Mouse (Mus musculus) kidney, adult 18-20 months (tissue): Measurements from ENCODE around the gene Armc8.
"Not testable (repeated sequence)": the region's sequence is repeated elsewhere in the genome, so short reads cannot be mapped to it uniquely, and the experiment has no call there.

Source experiments
- DNase-seq: peaks from one replicate; pipeline ENCODE4 v3.0.0; 2021

The Armc8 gene

GRCm38 (mm10) chr9:99568347-99569070 is at the start of gene Armc8:
TSS of gene Armc8 (minus strand) at chr9:99568899.
- DNase-seq, result peak; percentile 95

DNA sequence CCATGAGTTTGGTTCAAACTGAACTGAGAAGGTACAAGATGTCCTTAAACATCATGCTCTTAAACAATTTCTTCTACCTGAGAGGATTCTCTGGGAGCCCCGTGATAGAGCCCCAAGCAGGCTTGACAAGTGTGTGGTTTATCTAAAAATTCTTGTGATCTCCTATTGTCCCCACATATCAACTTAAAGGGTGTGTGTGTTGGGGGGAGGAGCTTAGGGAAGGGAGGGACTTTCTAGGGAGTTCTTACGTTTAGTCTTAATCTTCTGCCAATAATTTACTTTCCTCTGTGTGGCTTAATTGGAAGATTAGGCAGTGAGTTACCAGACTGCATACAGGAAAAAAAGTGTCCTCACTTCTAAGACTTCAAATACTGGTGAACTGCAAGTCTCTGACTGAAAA is 43.5 kb upstream of the Armc8 start, which contains the start of gene A4gnt:
TSS of gene A4gnt (plus strand) at position 301 of the 400 bp plus-strand sequence.
- no peak for DNase-seq

DNA sequence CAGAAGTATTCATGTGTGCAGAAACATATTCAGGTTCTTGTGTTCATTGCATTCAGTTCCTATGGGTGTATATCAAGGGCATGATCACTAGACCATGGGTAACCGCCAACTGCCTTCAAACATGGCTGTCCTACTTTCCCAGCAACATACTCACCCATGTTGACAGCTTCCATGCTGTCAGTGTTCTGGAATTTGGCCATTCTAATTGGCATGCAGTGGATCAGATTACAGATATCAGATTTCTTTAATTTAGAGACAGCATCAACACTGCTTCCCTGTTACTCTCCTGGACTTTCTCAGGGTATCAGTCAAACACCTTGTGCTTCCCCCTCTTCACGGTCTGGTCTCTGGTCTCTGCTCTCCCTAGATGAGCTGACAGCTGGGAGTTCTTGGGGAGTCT is 34.9 kb upstream of the Armc8 start:
- DNase-seq, result no peak

- DNase-seq, result not testable (repeated sequence)
These were observed 30.4 kb upstream of the Armc8 start for GRCm38 (mm10) chr9:99599127-99599526.

DNA sequence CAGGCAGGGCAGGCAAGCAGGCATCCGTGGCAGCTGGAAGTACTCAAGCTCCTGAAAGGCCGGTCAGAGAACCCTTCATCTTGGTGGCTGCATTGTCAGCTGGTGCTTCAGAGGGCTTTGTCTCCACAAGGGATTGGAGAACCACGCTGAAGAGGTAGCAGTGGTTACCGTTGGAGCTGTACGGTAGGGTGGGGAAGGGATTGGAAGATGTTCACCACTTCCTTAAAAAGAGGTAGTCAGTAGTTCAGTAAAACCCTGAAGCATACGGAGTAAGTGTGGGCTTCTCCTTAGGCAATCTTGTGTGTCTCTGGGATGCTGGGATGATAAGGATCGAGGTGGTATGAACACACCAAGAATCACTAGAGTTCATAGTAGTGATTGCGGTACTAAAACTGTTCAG is 22.4 kb upstream of the Armc8 start:
- no peak for DNase-seq

- peak; percentile 61 for DNase-seq
These were observed 19.0 kb upstream of the Armc8 start for GRCm38 (mm10) chr9:99587505-99588202.

- DNase-seq, result peak; percentile 22
These were observed 12.0 kb upstream of the Armc8 start for GRCm38 (mm10) chr9:99580655-99581054.

DNA sequence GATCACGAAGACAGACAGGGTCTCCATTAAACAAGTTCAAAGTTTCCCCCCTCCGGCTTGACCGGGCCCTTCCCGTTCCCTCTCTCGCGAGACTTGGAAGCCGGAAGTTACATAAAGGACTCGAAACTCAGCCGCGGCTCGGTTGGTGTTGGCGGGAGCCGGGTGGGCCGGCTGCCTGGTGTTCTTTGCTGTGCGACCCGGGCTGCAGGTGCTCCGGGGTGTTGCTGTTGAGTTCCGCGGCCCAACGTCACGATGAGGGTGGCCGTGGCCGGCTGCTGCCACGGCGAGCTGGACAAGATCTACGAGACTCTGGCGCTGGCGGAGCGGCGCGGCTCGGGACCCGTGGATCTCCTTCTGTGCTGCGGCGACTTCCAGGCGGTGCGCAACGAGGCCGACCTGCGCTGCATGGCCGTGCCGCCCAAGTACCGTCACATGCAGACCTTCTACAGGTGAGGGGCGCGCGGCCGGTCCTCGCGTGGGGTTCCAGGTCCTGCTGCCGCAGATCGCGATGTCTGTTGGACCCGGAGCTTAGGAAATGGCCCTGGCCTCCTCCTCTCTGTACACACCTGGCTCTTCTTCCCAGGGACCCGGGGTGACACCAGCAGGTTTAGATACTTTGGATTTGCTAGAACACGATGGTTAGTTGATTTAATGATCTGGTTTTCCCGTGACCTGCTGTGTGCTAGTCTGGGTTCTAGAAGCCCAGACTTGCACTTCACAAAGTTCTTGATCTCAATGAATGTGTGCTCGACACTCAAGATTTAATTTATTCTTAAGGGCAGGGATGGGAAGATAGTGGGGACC is 7.2 kb upstream of the Armc8 start, which contains the start of gene Dbr1:
TSS of gene Dbr1 (plus strand) at position 123 of the 804 bp plus-strand sequence.
- peak; percentile 92 for DNase-seq

GRCm38 (mm10) chr9:99569071-99569397 is 335 bp upstream of the Armc8 start:
- DNase-seq, result no peak

DNA sequence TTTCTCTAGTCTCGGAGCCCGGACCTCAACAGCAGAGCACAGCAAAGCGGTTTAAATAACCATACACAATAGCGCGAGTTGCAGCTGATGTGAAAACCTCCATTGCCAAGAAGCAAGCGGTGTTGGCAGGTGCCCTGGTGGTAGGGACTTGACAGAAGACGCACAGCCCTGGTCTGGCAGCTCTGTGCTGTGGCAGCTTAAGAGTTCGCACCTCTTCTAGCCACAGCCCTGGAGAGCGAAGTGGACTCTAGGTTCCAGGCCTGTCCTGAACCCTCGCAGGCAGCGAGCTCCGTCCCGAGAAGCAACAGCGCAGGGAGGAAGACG is 714 bp downstream of the Armc8 start:
- DNase-seq, result no peak

DNA sequence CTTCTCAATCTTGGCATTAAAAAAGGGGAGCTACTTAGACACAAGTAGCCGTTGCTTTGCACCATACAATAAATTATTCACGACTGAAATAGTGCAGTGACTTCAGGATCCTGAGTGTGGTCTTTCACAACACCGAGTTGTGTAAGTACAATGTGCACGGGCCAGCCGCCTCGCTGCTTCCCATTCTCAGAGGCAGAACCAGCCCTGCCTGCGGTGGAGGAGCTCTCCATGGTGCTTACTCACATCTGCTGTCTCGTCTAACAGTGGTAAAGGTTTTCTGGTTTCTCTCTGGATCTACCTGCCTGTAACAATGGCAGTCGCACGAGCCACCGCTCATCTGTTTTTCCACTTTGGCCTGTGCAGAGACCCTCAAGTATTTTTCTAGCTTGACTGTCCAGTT is 5.0 kb downstream of the Armc8 start:
- peak; percentile 64 for DNase-seq

GRCm38 (mm10) chr9:99560389-99560788 is 8.3 kb downstream of the Armc8 start:
- no peak for DNase-seq

DNA sequence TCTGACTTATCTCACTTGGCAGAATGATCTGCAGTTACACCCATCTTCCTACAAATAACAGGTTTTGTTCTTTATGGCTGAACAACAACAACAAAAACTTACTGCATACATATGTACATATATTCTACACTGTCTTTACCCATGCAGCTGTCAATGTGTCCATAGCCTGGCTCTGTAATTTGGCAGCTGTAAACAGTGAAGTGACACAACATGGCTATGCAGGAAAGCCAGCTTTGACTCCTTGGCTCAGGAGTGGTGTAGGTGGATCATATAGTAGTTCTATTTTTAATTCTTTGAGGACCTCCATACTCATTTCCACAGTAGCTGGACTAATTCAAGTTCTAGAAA is 9.2 kb downstream of the Armc8 start:
- DNase-seq, result no peak

DNA sequence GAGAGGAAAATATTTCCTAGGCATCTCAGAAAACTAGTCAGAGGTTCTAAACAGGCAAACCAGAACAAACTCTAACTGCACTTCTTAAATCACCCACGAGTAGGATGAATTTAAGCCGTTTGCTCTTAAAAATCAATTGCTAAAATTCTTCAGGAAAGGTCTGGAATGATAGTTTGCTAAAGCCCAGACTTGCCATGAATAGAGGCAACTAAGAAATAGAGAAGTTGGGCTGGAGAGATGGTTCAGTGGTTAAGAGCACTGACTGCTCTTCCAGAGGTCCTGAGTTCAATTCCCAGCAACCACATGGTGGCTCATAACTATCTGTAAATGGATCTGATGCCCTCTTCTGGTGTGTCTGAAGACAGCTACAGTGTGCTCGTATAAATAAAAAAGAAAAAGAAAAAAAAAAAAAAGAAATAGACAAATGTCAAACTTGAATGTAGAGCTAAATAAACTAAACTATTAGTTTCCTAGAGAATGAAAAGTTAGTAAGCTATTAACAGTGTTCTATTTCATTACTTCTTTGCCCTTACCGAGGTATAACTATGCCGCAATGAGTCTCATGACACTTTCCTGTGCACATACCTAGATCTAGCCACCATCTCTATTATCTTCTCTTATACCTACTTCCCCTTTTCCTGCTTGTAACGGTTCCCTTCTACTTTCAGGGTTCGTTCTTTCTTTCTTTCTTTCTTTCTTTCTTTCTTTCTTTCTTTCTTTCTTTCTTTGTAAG is 9.7 kb downstream of the Armc8 start:
- DNase-seq, result no peak

- no peak for DNase-seq
These were observed 11.0 kb downstream of the Armc8 start for GRCm38 (mm10) chr9:99557580-99558300.

GRCm38 (mm10) chr9:99555253-99555652 is 13.4 kb downstream of the Armc8 start:
- DNase-seq, result no peak

DNA sequence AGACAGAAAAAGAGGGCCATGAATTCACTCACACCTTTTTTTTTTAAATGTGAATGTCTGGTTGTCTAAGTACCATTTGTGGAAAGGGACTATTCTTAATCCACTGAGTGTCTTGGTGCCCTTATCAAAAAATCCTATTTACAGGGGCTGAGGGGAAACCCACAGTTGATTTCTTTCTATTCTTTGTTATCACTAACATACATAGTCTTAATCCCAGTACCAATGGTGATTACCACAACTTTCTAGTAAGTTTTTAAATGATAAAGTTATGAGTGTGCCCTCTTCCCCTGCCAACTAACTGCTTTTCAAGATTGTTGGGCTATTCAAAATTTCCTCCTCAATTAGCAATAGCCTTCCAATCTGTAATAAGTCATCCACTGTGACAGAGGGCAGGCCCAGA is 14.6 kb downstream of the Armc8 start:
- no peak for DNase-seq

GRCm38 (mm10) chr9:99553049-99553448 is 15.7 kb downstream of the Armc8 start:
- no peak for DNase-seq

DNA sequence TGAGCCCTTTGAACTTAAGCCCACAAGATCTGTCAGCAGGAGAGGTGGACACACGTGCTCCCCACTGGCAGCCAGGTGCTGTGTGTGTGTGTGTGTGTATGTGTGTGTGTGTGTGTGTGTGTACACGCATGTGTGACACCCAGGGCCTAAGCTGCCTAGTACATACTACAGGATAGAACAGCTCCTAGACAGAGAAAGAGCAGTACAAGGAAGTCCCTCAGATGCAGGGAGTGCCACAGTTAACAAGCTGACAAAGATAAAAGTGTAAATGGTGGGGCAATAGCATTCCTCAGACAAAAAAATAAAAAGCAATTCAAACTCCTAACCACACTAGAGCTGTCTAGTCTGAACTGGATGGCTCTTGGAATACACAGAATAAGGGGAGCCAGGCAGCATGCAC is 16.6 kb downstream of the Armc8 start:
- no peak for DNase-seq

DNA sequence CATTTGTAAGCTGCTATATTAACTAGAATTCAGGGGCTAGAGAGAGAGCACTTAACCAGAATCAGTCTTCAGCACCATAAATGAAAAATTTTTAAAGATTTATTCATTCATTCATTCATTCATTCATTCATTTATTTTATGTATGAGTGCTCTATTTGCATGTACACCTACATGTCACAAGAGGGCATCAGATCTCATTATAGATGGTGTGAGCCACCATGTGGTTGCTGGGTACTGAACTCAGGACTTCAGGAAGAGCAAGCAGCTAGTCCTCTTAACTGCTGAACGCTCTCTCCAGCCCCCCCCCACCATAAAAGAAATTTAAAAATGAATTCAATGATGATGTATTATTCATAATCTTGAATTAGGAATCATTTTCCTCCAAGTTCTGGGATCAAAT is 22.4 kb downstream of the Armc8 start:
- DNase-seq, result no peak

- no peak for DNase-seq
These were observed 36.8 kb downstream of the Armc8 start for GRCm38 (mm10) chr9:99531865-99532264.

- DNase-seq, result no peak
These were observed 62.8 kb downstream of the Armc8 start for GRCm38 (mm10) chr9:99505875-99506274.

DNA sequence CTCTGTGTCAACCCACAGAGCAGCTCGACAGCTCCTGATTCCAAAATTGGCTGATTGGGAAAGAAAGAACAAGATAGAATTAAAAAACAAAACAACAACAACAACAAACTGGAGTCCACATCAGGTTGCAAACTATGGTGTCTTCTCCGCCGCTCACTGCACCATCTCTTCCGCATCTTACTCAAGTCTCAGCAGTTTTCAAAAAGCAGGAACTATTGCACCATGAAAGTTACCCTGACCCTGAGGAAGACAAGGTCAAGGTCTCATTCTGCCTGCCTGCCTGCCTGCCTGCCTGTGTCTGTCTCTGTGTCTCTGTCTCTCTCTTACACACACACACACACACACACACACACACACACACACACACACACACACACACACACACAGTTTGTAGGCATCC is 69.4 kb downstream of the Armc8 start:
- no peak for DNase-seq
